Mouse (Mus musculus): Measurements from ENCODE around the gene Smc4.

GRCm38 (mm10) chr3:68979187-68979586, 25.4 kb upstream of the Smc4 start:
- TF ChIP-seq CTCF (IDR thresholded peaks at IDR 0.05; ENCODE audit: insufficient read depth, low read length), result no peak
- TF ChIP-seq POLR2A (IDR thresholded peaks at IDR 0.05; ENCODE audit: borderline replicate concordance, extremely low read depth, low read depth, low read length), result no peak

All from lung, adult 2 months (tissue).